Mouse (Mus musculus): ENCODE results near the gene Arl16. TPM values are rescaled to one million over a fixed set of nuclear protein-coding genes. Genes with fewer than 3 reads are reported as not detected.

Arl16 gene
- polyA plus RNA-seq, 1 experiment: 26.4 TPM

DNA sequence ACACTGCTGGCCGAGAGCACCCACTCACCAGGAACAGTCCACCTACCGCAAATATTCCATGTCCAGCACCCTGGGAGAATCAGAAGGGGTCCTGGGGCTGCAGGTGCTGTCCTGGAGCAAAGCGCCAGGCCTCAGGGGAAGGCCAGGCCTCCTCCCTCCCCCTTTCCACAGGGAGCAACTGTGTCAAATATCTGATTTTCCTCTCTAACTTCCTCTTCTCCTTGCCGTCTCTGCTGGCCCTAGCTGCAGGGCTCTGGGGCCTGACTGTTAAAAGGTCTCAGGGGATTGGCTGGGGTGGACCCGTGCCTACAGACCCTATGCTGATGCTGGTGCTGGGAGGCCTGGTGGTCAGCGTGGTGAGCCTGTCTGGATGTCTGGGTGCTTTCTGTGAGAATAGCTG lies 23.3 kb downstream of the Arl16 start:
- Histone ChIP-seq H3K27me3 (ENCODE audit: control insufficient read depth, insufficient read depth, insufficient read length) (peaks cover 14% of the 10 kb centered on the region), H3ac (ENCODE audit: control insufficient read depth, insufficient read length, low read depth) (no peak overlapping the region), H3K36me3 (ENCODE audit: control insufficient read depth, insufficient read depth) (no peaks in the 10 kb centered on the region), H3K4me3 (ENCODE audit: insufficient read depth, poor library complexity, severe bottlenecking) (no peak overlapping the region), H3K79me2 (ENCODE audit: control insufficient read depth, insufficient read depth) (no peaks in the 10 kb centered on the region), H3K79me3 (ENCODE audit: low read depth) (no peaks in the 10 kb centered on the region)
- no peak for TF ChIP-seq CTCF (IDR thresholded peaks at IDR 0.05; ENCODE audit: control insufficient read depth, insufficient read depth, insufficient read length)
- no peak for TF ChIP-seq FOSL1 (IDR thresholded peaks at IDR 0.05; ENCODE audit: insufficient read depth, low read length, poor library complexity, severe bottlenecking)
- TF ChIP-seq USF1 (IDR thresholded peaks at IDR 0.05; ENCODE audit: low read depth): no peak
- no peak for TF ChIP-seq MAX (IDR thresholded peaks at IDR 0.05)
- no peak for TF ChIP-seq CEBPB (IDR thresholded peaks at IDR 0.05; ENCODE audit: low read depth)
- TF ChIP-seq MYOG (IDR thresholded peaks at IDR 0.05; ENCODE audit: control insufficient read depth, extremely low read depth, insufficient read length): no peak
- TF ChIP-seq MYOD1 (IDR thresholded peaks at IDR 0.05; ENCODE audit: control insufficient read depth, insufficient read length, low read depth): no peak

DNA sequence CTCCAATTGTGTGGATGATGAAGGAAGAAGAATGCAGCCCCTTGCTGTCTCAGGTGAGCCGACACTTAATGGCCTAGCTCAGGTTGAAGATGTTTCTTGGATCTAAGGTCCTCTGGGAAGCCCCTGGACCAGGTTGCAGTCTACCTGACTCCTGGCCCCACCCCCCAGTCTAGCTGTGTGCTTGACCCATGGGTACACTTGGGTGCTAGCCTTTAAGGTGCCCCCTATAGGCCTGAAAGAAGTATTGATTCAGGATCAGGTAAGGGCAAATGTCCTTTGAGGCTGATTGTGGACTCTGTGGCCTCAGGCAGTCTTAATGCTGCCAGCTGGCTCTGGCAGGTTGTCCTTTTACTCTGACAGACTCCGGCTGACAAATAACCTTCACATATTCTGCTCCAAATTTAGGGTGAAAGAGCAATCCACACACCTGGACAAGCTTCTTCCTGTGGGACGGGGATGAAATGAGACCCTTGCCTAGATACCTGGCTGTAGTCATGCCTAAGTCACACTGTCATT lies 24.6 kb downstream of the Arl16 start:
- TF ChIP-seq CTCF (IDR thresholded peaks at IDR 0.05; ENCODE audit: control insufficient read depth, insufficient read depth, insufficient read length) (no peak), CEBPB (IDR thresholded peaks at IDR 0.05; ENCODE audit: low read depth) (no peak), USF1 (IDR thresholded peaks at IDR 0.05; ENCODE audit: low read depth) (no peak), MYOD1 (IDR thresholded peaks at IDR 0.05; ENCODE audit: control insufficient read depth, insufficient read length, low read depth) (no peak), MYOG (IDR thresholded peaks at IDR 0.05; ENCODE audit: control insufficient read depth, extremely low read depth, insufficient read length) (no peak), FOSL1 (IDR thresholded peaks at IDR 0.05; ENCODE audit: insufficient read depth, low read length, poor library complexity, severe bottlenecking) (no peak), MAX (IDR thresholded peaks at IDR 0.05) (no peak)
- Histone ChIP-seq H3K4me3 (ENCODE audit: insufficient read depth, poor library complexity, severe bottlenecking) (no peak overlapping the region), H3K36me3 (ENCODE audit: control insufficient read depth, insufficient read depth) (no peaks in the 10 kb centered on the region), H3K27me3 (ENCODE audit: control insufficient read depth, insufficient read depth, insufficient read length) (peaks cover 14% of the 10 kb centered on the region), H3ac (ENCODE audit: control insufficient read depth, insufficient read length, low read depth) (no peak overlapping the region), H3K79me3 (ENCODE audit: low read depth) (no peaks in the 10 kb centered on the region), H3K79me2 (ENCODE audit: control insufficient read depth, insufficient read depth) (no peaks in the 10 kb centered on the region)

DNA sequence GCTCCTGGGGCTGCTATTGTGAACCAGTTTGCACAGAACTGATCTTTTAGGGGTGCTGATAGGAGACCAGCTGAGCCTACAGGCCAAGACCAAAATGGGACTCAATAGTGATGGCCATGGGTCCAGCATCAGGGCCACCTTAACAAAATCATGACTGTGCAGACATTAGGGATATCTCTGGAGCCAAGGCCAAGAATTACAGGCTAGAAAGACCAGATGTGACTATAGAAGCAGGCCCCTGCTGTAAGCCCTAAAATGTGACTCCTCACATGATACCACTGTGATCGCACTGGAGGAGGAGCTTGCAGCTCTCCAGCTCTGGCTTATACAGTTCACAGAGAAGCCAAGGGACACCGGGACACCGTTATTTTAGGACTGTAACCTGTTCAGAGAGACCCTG lies 25.1 kb downstream of the Arl16 start, which contains the start of gene Tspan10:
Gene Tspan10 (plus strand): TSS at position 301 of the 400 bp plus-strand sequence.
- Histone ChIP-seq H3K79me3 (ENCODE audit: low read depth) (no peaks in the 10 kb centered on the region), H3K79me2 (ENCODE audit: control insufficient read depth, insufficient read depth) (peaks cover 1% of the 10 kb centered on the region), H3K36me3 (ENCODE audit: control insufficient read depth, insufficient read depth) (no peaks in the 10 kb centered on the region), H3K27me3 (ENCODE audit: control insufficient read depth, insufficient read depth, insufficient read length) (peaks cover 14% of the 10 kb centered on the region), H3K4me3 (ENCODE audit: insufficient read depth, poor library complexity, severe bottlenecking) (no peak within 1 kb of the TSS), H3ac (ENCODE audit: control insufficient read depth, insufficient read length, low read depth) (no peak within 1 kb of the TSS)
- TF ChIP-seq MYOD1 (IDR thresholded peaks at IDR 0.05; ENCODE audit: control insufficient read depth, insufficient read length, low read depth) (no peak), MAX (IDR thresholded peaks at IDR 0.05) (no peak), MYOG (IDR thresholded peaks at IDR 0.05; ENCODE audit: control insufficient read depth, extremely low read depth, insufficient read length) (no peak), CEBPB (IDR thresholded peaks at IDR 0.05; ENCODE audit: low read depth) (no peak), CTCF (IDR thresholded peaks at IDR 0.05; ENCODE audit: control insufficient read depth, insufficient read depth, insufficient read length) (no peak), FOSL1 (IDR thresholded peaks at IDR 0.05; ENCODE audit: insufficient read depth, low read length, poor library complexity, severe bottlenecking) (no peak), USF1 (IDR thresholded peaks at IDR 0.05; ENCODE audit: low read depth) (no peak)

DNA sequence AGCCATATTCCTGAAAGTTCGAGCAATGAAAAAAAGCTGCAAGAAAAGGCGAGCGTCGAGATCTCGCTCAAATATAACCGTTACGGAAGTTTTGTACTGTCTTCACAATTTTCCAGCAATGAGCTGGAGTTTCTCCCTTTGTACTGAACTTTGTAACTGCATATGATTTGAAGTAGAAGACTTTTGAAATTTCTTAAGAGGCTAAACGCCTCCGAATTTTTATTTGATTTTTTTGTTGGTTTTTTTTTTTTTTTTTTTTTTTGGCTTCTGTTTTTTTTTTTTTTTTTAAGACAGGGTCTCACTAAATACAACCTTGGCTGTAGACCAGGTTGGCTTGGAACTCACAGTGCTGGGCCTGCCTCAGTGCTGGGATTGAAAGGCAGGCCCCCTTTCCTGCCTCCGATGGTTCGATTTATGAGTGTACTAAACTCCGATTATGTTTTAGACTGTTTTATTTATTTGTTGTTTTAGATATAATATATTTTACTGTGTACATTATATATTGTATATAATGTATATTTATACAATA lies 29.5 kb downstream of the Arl16 start:
- peak; percentile 0 for TF ChIP-seq MAX (IDR thresholded peaks at IDR 0.05)
- TF ChIP-seq MYOD1 (IDR thresholded peaks at IDR 0.05; ENCODE audit: control insufficient read depth, insufficient read length, low read depth): no peak
- H3K36me3 ChIP-seq (ENCODE audit: control insufficient read depth, insufficient read depth): peaks cover 30% of the 10 kb centered on the region
- peak overlapping the region; percentile 26 for H3ac ChIP-seq (ENCODE audit: control insufficient read depth, insufficient read length, low read depth)
- H3K4me3 ChIP-seq (ENCODE audit: insufficient read depth, poor library complexity, severe bottlenecking): peak overlapping the region; percentile 93
- H3K27me3 ChIP-seq (ENCODE audit: control insufficient read depth, insufficient read depth, insufficient read length): peaks cover 14% of the 10 kb centered on the region
- peaks cover 45% of the 10 kb centered on the region for H3K79me2 ChIP-seq (ENCODE audit: control insufficient read depth, insufficient read depth)
- peaks cover 40% of the 10 kb centered on the region for H3K79me3 ChIP-seq (ENCODE audit: low read depth)

DNA sequence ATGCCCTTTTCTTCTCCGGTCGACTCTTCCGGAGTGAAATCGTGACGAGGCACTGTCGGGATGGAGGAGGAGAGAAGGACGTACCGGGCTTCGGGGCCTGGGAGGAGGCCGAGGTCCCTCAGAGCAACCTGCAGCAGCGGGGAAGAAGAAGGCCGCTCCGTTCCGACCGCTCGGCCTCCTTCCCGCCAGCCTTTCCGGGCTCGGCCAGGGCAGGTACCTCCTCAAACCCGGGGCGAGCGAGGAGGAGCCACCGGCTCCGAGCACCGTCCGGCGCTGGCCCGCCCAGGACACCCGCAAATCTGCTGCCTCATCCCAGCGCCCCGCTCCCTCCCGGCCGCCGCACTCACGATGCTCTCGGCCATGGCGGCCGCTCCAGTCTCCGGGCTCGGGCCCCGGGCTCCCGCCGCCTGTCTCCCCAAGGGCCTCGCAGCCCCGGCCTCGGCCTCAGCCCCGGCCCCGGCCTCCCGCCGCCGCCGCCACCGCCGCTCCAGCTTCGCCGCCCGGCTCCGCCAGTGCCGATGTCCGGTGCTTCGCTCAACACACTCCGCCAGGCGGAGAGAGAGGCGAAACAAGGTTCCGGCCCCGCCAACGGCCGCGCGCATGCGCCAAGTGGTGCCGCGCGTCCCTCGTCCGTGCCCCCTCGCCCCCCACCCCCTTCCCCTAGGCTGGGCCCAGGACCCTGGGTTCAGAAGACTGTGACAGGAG lies 30.1 kb downstream of the Arl16 start, which contains the start of gene Nploc4:
Gene Nploc4 (minus strand): TSS at position 557 of the 705 bp plus-strand sequence.
- Histone ChIP-seq H3K79me2 (ENCODE audit: control insufficient read depth, insufficient read depth) (peaks cover 52% of the 10 kb centered on the region), H3K79me3 (ENCODE audit: low read depth) (peaks cover 41% of the 10 kb centered on the region), H3ac (ENCODE audit: control insufficient read depth, insufficient read length, low read depth) (peak within 1 kb of the TSS; percentile 70), H3K4me3 (ENCODE audit: insufficient read depth, poor library complexity, severe bottlenecking) (peak within 1 kb of the TSS; percentile 93), H3K27me3 (ENCODE audit: control insufficient read depth, insufficient read depth, insufficient read length) (peaks cover 14% of the 10 kb centered on the region), H3K36me3 (ENCODE audit: control insufficient read depth, insufficient read depth) (peaks cover 36% of the 10 kb centered on the region)
- TF ChIP-seq CTCF (IDR thresholded peaks at IDR 0.05; ENCODE audit: control insufficient read depth, insufficient read depth, insufficient read length): no peak
- TF ChIP-seq FOSL1 (IDR thresholded peaks at IDR 0.05; ENCODE audit: insufficient read depth, low read length, poor library complexity, severe bottlenecking): no peak
- no peak for TF ChIP-seq MYOG (IDR thresholded peaks at IDR 0.05; ENCODE audit: control insufficient read depth, extremely low read depth, insufficient read length)
- TF ChIP-seq USF1 (IDR thresholded peaks at IDR 0.05; ENCODE audit: low read depth): no peak
- TF ChIP-seq CEBPB (IDR thresholded peaks at IDR 0.05; ENCODE audit: low read depth): no peak
- no peak for TF ChIP-seq MYOD1 (IDR thresholded peaks at IDR 0.05; ENCODE audit: control insufficient read depth, insufficient read length, low read depth)
- peak; percentile 73 for TF ChIP-seq MAX (IDR thresholded peaks at IDR 0.05)

All from C2C12 (cell line).